Mouse (Mus musculus): ENCODE data around the gene Hnrnph1. TPM values are rescaled to one million over a fixed set of nuclear protein-coding genes. Genes with fewer than 3 reads are reported as not detected.

Gene Hnrnph1
- polyA plus RNA-seq, 1 experiment from 2014 or later, result 390 TPM

- ATAC-seq (ENCODE audit: low FRiP score), result no peak
These were observed 41.1 kb downstream of the Hnrnph1 start for GRCm38 (mm10) chr11:50417856-50418255.

GRCm38 (mm10) chr11:50421461-50421860, 44.7 kb downstream of the Hnrnph1 start:
- 41% methylated on average over 5 of the region's 5 CpGs for WGBS
- peaks cover 26% of the 10 kb centered on the region for H3K36me3 ChIP-seq
- no peaks in the 10 kb centered on the region for H3K27me3 ChIP-seq (replicated peaks)
- H3K4me3 ChIP-seq (replicated peaks), result peak overlapping the region; percentile 41
- H3K4me2 ChIP-seq, result peak overlapping the region; percentile 80
- H3K4me1 ChIP-seq, result peaks cover 14% of the 10 kb centered on the region; the same call in 1 of the 2 replicates
- no peaks in the 10 kb centered on the region for H3K9me3 ChIP-seq (replicated peaks)
- peak; percentile 29 for ATAC-seq (ENCODE audit: low FRiP score)
- peak overlapping the region; percentile 48; the same call in 1 of the 2 replicates for H3K9ac ChIP-seq (replicated peaks)
- H3K27ac ChIP-seq (replicated peaks), result peak overlapping the region; percentile 71; the same call in 1 of the 2 replicates

More at GRCm38 (mm10) chr11:50417856-50418255, 41.1 kb downstream of the Hnrnph1 start:
- WGBS, result 70% methylated on average over 2 of the region's 2 CpGs
- Histone ChIP-seq H3K36me3 (peaks cover 51% of the 10 kb centered on the region), H3K27ac (replicated peaks) (no peak overlapping the region), H3K4me2 (no peak overlapping the region), H3K4me1 (peaks cover 14% of the 10 kb centered on the region; the same call in 1 of the 2 replicates), H3K27me3 (replicated peaks) (no peaks in the 10 kb centered on the region), H3K9me3 (replicated peaks) (no peaks in the 10 kb centered on the region), H3K9ac (replicated peaks) (no peak overlapping the region), H3K4me3 (replicated peaks) (no peak overlapping the region)

GRCm38 (mm10) chr11:50421934-50422780, 45.4 kb downstream of the Hnrnph1 start:
- peak overlapping the region; percentile 80 for H3K4me2 ChIP-seq
- WGBS, result 25% methylated on average over 22 of the region's 22 CpGs
- H3K9me3 ChIP-seq (replicated peaks), result no peaks in the 10 kb centered on the region
- H3K27ac ChIP-seq (replicated peaks), result peak overlapping the region; percentile 88
- H3K4me3 ChIP-seq (replicated peaks), result peak overlapping the region; percentile 41
- peaks cover 19% of the 10 kb centered on the region for H3K36me3 ChIP-seq
- peak overlapping the region; percentile 48; the same call in 1 of the 2 replicates for H3K9ac ChIP-seq (replicated peaks)
- ATAC-seq (ENCODE audit: low FRiP score), result peak; percentile 98
- peaks cover 14% of the 10 kb centered on the region; the same call in 1 of the 2 replicates for H3K4me1 ChIP-seq
- H3K27me3 ChIP-seq (replicated peaks), result no peaks in the 10 kb centered on the region

GRCm38 (mm10) chr11:50426056-50426455, 49.3 kb downstream of the Hnrnph1 start:
- no peak overlapping the region for H3K9ac ChIP-seq (replicated peaks)
- H3K4me1 ChIP-seq, result peaks cover 20% of the 10 kb centered on the region
- H3K9me3 ChIP-seq (replicated peaks), result no peaks in the 10 kb centered on the region
- WGBS, result 89% methylated on average over 4 of the region's 4 CpGs
- no peak for ATAC-seq (ENCODE audit: low FRiP score)
- no peaks in the 10 kb centered on the region for H3K27me3 ChIP-seq (replicated peaks)
- H3K4me2 ChIP-seq, result no peak overlapping the region
- no peak overlapping the region for H3K27ac ChIP-seq (replicated peaks)
- H3K4me3 ChIP-seq (replicated peaks), result no peak overlapping the region
- no peaks in the 10 kb centered on the region for H3K36me3 ChIP-seq

GRCm38 (mm10) chr11:50430277-50431133, 53.7 kb downstream of the Hnrnph1 start, which contains the start of gene Rufy1:
Gene Rufy1, minus strand, starts transcription at chr11:50431125.
- H3K27ac ChIP-seq (replicated peaks), result peak within 1 kb of the TSS; percentile 99
- peaks cover 13% of the 10 kb centered on the region for H3K4me1 ChIP-seq
- no peaks in the 10 kb centered on the region for H3K9me3 ChIP-seq (replicated peaks)
- peak within 1 kb of the TSS; percentile 87 for H3K9ac ChIP-seq (replicated peaks)
- ATAC-seq (ENCODE audit: low FRiP score), result peak; percentile 80
- peak within 1 kb of the TSS; percentile 88 for H3K4me3 ChIP-seq (replicated peaks)
- under 1% methylated on average over 82 of the region's 90 CpGs for WGBS
- no peaks in the 10 kb centered on the region for H3K36me3 ChIP-seq
- no peaks in the 10 kb centered on the region for H3K27me3 ChIP-seq (replicated peaks)
- H3K4me2 ChIP-seq, result peak within 1 kb of the TSS; percentile 65

- Histone ChIP-seq H3K36me3 (no peaks in the 10 kb centered on the region), H3K4me3 (replicated peaks) (peak overlapping the region; percentile 88), H3K27ac (replicated peaks) (peak overlapping the region; percentile 99), H3K4me1 (peaks cover 13% of the 10 kb centered on the region), H3K9me3 (replicated peaks) (no peaks in the 10 kb centered on the region), H3K9ac (replicated peaks) (peak overlapping the region; percentile 87), H3K4me2 (peak overlapping the region; percentile 65), H3K27me3 (replicated peaks) (no peaks in the 10 kb centered on the region)
- WGBS, result 24% methylated on average over 32 of the region's 32 CpGs
- ATAC-seq (ENCODE audit: low FRiP score), result peak; percentile 53; the same call in 1 of the 2 replicates
These were observed 54.6 kb downstream of the Hnrnph1 start for GRCm38 (mm10) chr11:50431134-50432068.

- no peak for ATAC-seq (ENCODE audit: low FRiP score)
- Histone ChIP-seq H3K27me3 (replicated peaks) (no peaks in the 10 kb centered on the region), H3K9me3 (replicated peaks) (no peaks in the 10 kb centered on the region), H3K4me2 (no peak overlapping the region), H3K4me1 (peaks cover 13% of the 10 kb centered on the region), H3K4me3 (replicated peaks) (no peak overlapping the region), H3K36me3 (no peaks in the 10 kb centered on the region), H3K9ac (replicated peaks) (no peak overlapping the region), H3K27ac (replicated peaks) (0 out of 2 replicates have a peak overlapping the region, but pooled peaks have one; percentile 99)
- 92% methylated on average over 3 of the region's 3 CpGs for WGBS
These were observed 55.3 kb downstream of the Hnrnph1 start for GRCm38 (mm10) chr11:50432069-50432440.

GRCm38 (mm10) chr11:50432896-50433295, 56.1 kb downstream of the Hnrnph1 start:
- H3K4me3 ChIP-seq (replicated peaks), result no peak overlapping the region
- no peak overlapping the region for H3K4me2 ChIP-seq
- H3K9me3 ChIP-seq (replicated peaks), result no peaks in the 10 kb centered on the region
- H3K4me1 ChIP-seq, result peaks cover 13% of the 10 kb centered on the region
- no peak overlapping the region for H3K9ac ChIP-seq (replicated peaks)
- no peak for ATAC-seq (ENCODE audit: low FRiP score)
- no peak overlapping the region for H3K27ac ChIP-seq (replicated peaks)
- H3K36me3 ChIP-seq, result no peaks in the 10 kb centered on the region
- WGBS, result 84% methylated on average over 5 of the region's 5 CpGs
- no peaks in the 10 kb centered on the region for H3K27me3 ChIP-seq (replicated peaks)

Data from neural tube, embryonic 15.5 days (tissue).